Comparison of ENCODE assay signal across 8 mouse cellular contexts in the genomic region with DNA sequence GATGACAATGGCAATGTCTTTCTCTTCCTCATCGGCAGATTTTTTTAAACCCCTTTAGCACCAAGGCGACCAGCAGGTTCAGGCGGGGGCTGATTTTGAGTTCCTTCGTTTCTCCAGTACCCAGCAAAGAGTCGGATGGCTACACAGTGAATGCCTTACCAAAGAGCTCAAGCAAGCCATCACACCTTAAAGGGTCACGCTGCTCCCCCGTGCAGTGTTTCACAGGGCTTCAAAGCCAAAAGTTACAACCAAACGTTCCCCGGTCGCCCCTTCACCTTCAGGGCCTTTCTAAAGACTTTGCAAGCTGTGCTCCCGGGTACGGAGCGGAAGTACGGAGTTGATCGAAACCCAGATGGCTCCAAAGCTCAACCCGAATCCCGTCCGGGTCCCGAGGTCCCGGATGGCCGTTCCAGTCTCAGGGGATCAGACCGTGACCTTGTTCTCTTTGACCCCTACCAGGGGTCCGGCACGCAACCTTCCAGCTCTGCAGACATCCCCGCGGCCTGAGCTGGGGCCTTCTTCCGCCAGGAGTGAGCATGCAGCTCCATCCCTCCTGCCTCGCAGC. TPM values are rescaled to one million over a fixed set of nuclear protein-coding genes. Genes with fewer than 3 reads are reported as not detected.
DNase-seq lines count a peak whose midpoint lies in the region; ATAC-seq and TF ChIP-seq lines count a peak whose summit lies in the region.

No protein-coding gene starts in this region.

- no peaks in the 10 kb centered on the region for H3K27me3 ChIP-seq in lung, embryonic 14.5 days (ENCODE audit: insufficient read depth, low read length)
- no peaks in the 10 kb centered on the region for H3K27me3 ChIP-seq in hindbrain, embryonic 16.5 days (replicated peaks; ENCODE audit: control insufficient read depth, insufficient read depth, low read length)
- H3K27me3 ChIP-seq in midbrain, embryonic 13.5 days = no peaks in the 10 kb centered on the region

- under 1% methylated on average over 28 of the region's 28 CpGs for WGBS in lung, embryonic 14.5 days
- WGBS in hindbrain, embryonic 16.5 days = under 1% methylated on average over 28 of the region's 28 CpGs
- WGBS in midbrain, embryonic 13.5 days = under 1% methylated on average over 28 of the region's 28 CpGs

- TF ChIP-seq CTCF in lung, embryonic 14.5 days (IDR thresholded peaks at IDR 0.05; ENCODE audit: low read depth) = no peak

- peaks cover 18% of the 10 kb centered on the region for H3K4me1 ChIP-seq in lung, embryonic 14.5 days (ENCODE audit: insufficient read depth)
- peaks cover 30% of the 10 kb centered on the region for H3K4me1 ChIP-seq in hindbrain, embryonic 16.5 days (ENCODE audit: control insufficient read depth, insufficient read depth, low read depth, low read length)
- peaks cover 45% of the 10 kb centered on the region for H3K4me1 ChIP-seq in midbrain, embryonic 13.5 days (replicated peaks)

- 0 out of 2 replicates have a peak, but pooled peaks cover 12% of the 10 kb centered on the region for H3K36me3 ChIP-seq in lung, embryonic 14.5 days (ENCODE audit: insufficient read depth)
- no peaks in the 10 kb centered on the region for H3K36me3 ChIP-seq in hindbrain, embryonic 16.5 days (ENCODE audit: control insufficient read depth, insufficient read depth, low read length)
- H3K36me3 ChIP-seq in midbrain, embryonic 13.5 days = peaks cover 11% of the 10 kb centered on the region

- peak overlapping the region; percentile 89 for H3K27ac ChIP-seq in lung, embryonic 14.5 days (ENCODE audit: low read depth)
- peak overlapping the region; percentile 95 for H3K27ac ChIP-seq in hindbrain, embryonic 16.5 days (ENCODE audit: low read depth, low read length)
- peak overlapping the region; percentile 91 for H3K27ac ChIP-seq in midbrain, embryonic 13.5 days

- DNase-seq in lung, embryonic 14.5 days = no peak
- DNase-seq in lung, postnatal 25 days (ENCODE audit: low spot score) = no peak
- DNase-seq in c-Kit-positive CD71-positive TER-119-positive erythroid progenitor cells, embryonic 14.5 days (ENCODE audit: low spot score) = peak; percentile 35
- no peak for DNase-seq in thymus, postnatal 14 days
- DNase-seq in embryo, embryonic 9.5 days (ENCODE audit: extremely low spot score) = no peak
- DNase-seq in layer of hippocampus, adult 11-12 months (ENCODE audit: low spot score) = no peak

- H3K9ac ChIP-seq in lung, embryonic 14.5 days = peak overlapping the region; percentile 99
- H3K9ac ChIP-seq in hindbrain, embryonic 16.5 days (ENCODE audit: low read depth, low read length) = peak overlapping the region; percentile 99
- peak overlapping the region; percentile 97 for H3K9ac ChIP-seq in midbrain, embryonic 13.5 days (replicated peaks)

- peak; percentile 17 for ATAC-seq in lung, embryonic 14.5 days (ENCODE audit: insufficient read depth)
- ATAC-seq in hindbrain, embryonic 16.5 days = no peak
- ATAC-seq in midbrain, embryonic 13.5 days = no peak

- H3K4me3 ChIP-seq in lung, embryonic 14.5 days (ENCODE audit: low read depth, low read length) = peak overlapping the region; percentile 93
- peak overlapping the region; percentile 95 for H3K4me3 ChIP-seq in hindbrain, embryonic 16.5 days (ENCODE audit: low read length)
- H3K4me3 ChIP-seq in midbrain, embryonic 13.5 days (replicated peaks) = peak overlapping the region; percentile 91

- H3K9me3 ChIP-seq in lung, embryonic 14.5 days (ENCODE audit: low read depth, low read length) = no peaks in the 10 kb centered on the region
- H3K9me3 ChIP-seq in hindbrain, embryonic 16.5 days (ENCODE audit: control insufficient read depth, low read length) = no peaks in the 10 kb centered on the region
- no peaks in the 10 kb centered on the region for H3K9me3 ChIP-seq in midbrain, embryonic 13.5 days

- H3K4me2 ChIP-seq in lung, embryonic 14.5 days = peak overlapping the region; percentile 82
- H3K4me2 ChIP-seq in hindbrain, embryonic 16.5 days (ENCODE audit: low read length) = peak overlapping the region; percentile 73
- peak overlapping the region; percentile 82 for H3K4me2 ChIP-seq in midbrain, embryonic 13.5 days (replicated peaks)

RNA-seq across cellular contexts. Expression of gene Atp5c1, which starts 0.5 kb away (rescaled TPM):
- polyA plus RNA-seq in lung, embryonic 14.5 days (2014; fragmentation: Nextera tagmentation; extraction: Ambion mirVana) = 552 and 584 TPM in 2 replicates
- polyA plus RNA-seq in hindbrain, embryonic 16.5 days (2015; fragmentation: Nextera tagmentation; extraction: Ambion mirVana) = 594 and 656 TPM in 2 replicates
- 500 and 520 TPM in 2 replicates for polyA plus RNA-seq in midbrain, embryonic 13.5 days (2015; fragmentation: Nextera tagmentation; extraction: Ambion mirVana)

RNA-seq across cellular contexts. Expression of gene Kin, which starts 0.6 kb away (rescaled TPM):
- 29.2 and 32.3 TPM in 2 replicates for polyA plus RNA-seq in lung, embryonic 14.5 days (2014; fragmentation: Nextera tagmentation; extraction: Ambion mirVana)
- 24.1 and 26.1 TPM in 2 replicates for polyA plus RNA-seq in hindbrain, embryonic 16.5 days (2015; fragmentation: Nextera tagmentation; extraction: Ambion mirVana)
- polyA plus RNA-seq in midbrain, embryonic 13.5 days (2015; fragmentation: Nextera tagmentation; extraction: Ambion mirVana) = 39.0 and 39.6 TPM in 2 replicates

RNA-seq across cellular contexts. Expression of gene Taf3, which starts 31.4 kb away (rescaled TPM):
- polyA plus RNA-seq in lung, embryonic 14.5 days (2014; fragmentation: Nextera tagmentation; extraction: Ambion mirVana) = 15.9 and 16.0 TPM in 2 replicates
- 11.4 and 12.4 TPM in 2 replicates for polyA plus RNA-seq in hindbrain, embryonic 16.5 days (2015; fragmentation: Nextera tagmentation; extraction: Ambion mirVana)
- polyA plus RNA-seq in midbrain, embryonic 13.5 days (2015; fragmentation: Nextera tagmentation; extraction: Ambion mirVana) = 16.4 and 18.0 TPM in 2 replicates

RNA-seq across cellular contexts. Expression of gene Itih2, which starts 51.4 kb away (rescaled TPM):
- polyA plus RNA-seq in lung, embryonic 14.5 days (2014; fragmentation: Nextera tagmentation; extraction: Ambion mirVana) = 2.6 and 2.7 TPM in 2 replicates
- polyA plus RNA-seq in hindbrain, embryonic 16.5 days (2015; fragmentation: Nextera tagmentation; extraction: Ambion mirVana) = 4.8 and 4.9 TPM in 2 replicates
- polyA plus RNA-seq in midbrain, embryonic 13.5 days (2015; fragmentation: Nextera tagmentation; extraction: Ambion mirVana) = 0.81 and 1.0 TPM in 2 replicates
